ENCODE assay signal across 8 mouse cellular contexts in genomic region chr7:99858813-99859585, GRCm38 (mm10). TPM values are rescaled to one million over a fixed set of nuclear protein-coding genes. Genes with fewer than 3 reads are reported as not detected.
A peak's percentile ranks its signal among the peaks of the same experiment; 100 is the strongest.
DNase-seq lines count a peak whose midpoint lies in the region; ATAC-seq lines count a peak whose summit lies in the region.

TSS of gene Xrra1 (plus strand) at chr7:99859116.

- peak; percentile 97 for ATAC-seq in erythroblast, adult 5-6 weeks (replicated peaks; ENCODE audit: low FRiP score, poor library complexity, severe bottlenecking)
- ATAC-seq in kidney, embryonic 15.5 days (replicated peaks; ENCODE audit: low FRiP score) = peak; percentile 99
- peak; percentile 99 for ATAC-seq in monocyte, adult 5-6 weeks (replicated peaks; ENCODE audit: insufficient number of reproducible peaks, low FRiP score, low TSS enrichment, poor library complexity, severe bottlenecking)

- H3K4me1 ChIP-seq in heart, embryonic 10.5 days = peaks cover 28% of the 10 kb centered on the region
- peaks cover 15% of the 10 kb centered on the region for H3K4me1 ChIP-seq in kidney, embryonic 15.5 days

- under 1% methylated on average over 42 of the region's 42 CpGs for WGBS in heart, embryonic 10.5 days
- WGBS in kidney, embryonic 15.5 days = under 1% methylated on average over 42 of the region's 42 CpGs

- H3K27ac ChIP-seq in heart, embryonic 10.5 days = peak within 1 kb of the TSS; percentile 95
- H3K27ac ChIP-seq in kidney, embryonic 15.5 days = peak within 1 kb of the TSS; percentile 79

- H3K9me3 ChIP-seq in heart, embryonic 10.5 days = no peaks in the 10 kb centered on the region
- H3K9me3 ChIP-seq in kidney, embryonic 15.5 days (replicated peaks) = no peaks in the 10 kb centered on the region

- peak within 1 kb of the TSS; percentile 90 for H3K9ac ChIP-seq in kidney, embryonic 15.5 days

- H3K4me2 ChIP-seq in kidney, embryonic 15.5 days = peak within 1 kb of the TSS; percentile 68

- peaks cover 27% of the 10 kb centered on the region for H3K36me3 ChIP-seq in heart, embryonic 10.5 days
- peaks cover 24% of the 10 kb centered on the region for H3K36me3 ChIP-seq in kidney, embryonic 15.5 days

- peak; percentile 91 to 93 for DNase-seq in B cell, adult 2 months
- DNase-seq in brain, adult 2 months (ENCODE audit: low read depth, low spot score) = peak; percentile 100
- peak; percentile 100 for DNase-seq in heart, embryonic 10.5 days (ENCODE audit: low spot score)
- peak; percentile 97 for DNase-seq in liver
- DNase-seq in spleen, postnatal 4 days (ENCODE audit: low spot score in 2 of 2) = peak; percentile 94 to 95

- peak within 1 kb of the TSS; percentile 85 for H3K4me3 ChIP-seq in heart, embryonic 10.5 days
- peak within 1 kb of the TSS; percentile 88 for H3K4me3 ChIP-seq in kidney, embryonic 15.5 days (replicated peaks)

- H3K27me3 ChIP-seq in heart, embryonic 10.5 days (ENCODE audit: insufficient read depth, poor library complexity, severe bottlenecking) = no peaks in the 10 kb centered on the region
- H3K27me3 ChIP-seq in kidney, embryonic 15.5 days = no peaks in the 10 kb centered on the region

RNA-seq across cellular contexts. Expression of gene Xrra1, which starts in this region (rescaled TPM):
- not detected in 2 replicates for total RNA-seq in erythroblast, adult 5-6 weeks (2015; ENCODE audit: low replicate concordance)
- total RNA-seq in erythroblast, adult 5-6 weeks (2017; ENCODE audit: low replicate concordance) = not detected in 2 replicates
- 0.24 and 0.31 TPM in 2 replicates for polyA plus RNA-seq in heart, embryonic 10.5 days (2016; fragmentation: Nextera tagmentation; extraction: Ambion mirVana)
- polyA plus RNA-seq in kidney, embryonic 15.5 days (2015; fragmentation: Nextera tagmentation; extraction: Ambion mirVana) = 0.21 and 0.42 TPM in 2 replicates
- total RNA-seq in monocyte, adult 5-6 weeks (2017) = 0.21 to 0.86 TPM in 2 of 3 replicates, not detected in the other

Comparison
In these comparisons a context has a peak if more than half of its experiments do, and no peak if none do; other contexts are left out.
1. Peak in every context shown above with its lines: DNase-seq, ATAC-seq, H3K4me3 ChIP-seq and H3K27ac ChIP-seq.
2. Peak in ATAC-seq in erythroblast, adult 5-6 weeks; RNA of the gene not detected or under 1 TPM.
3. Peak in DNase-seq, H3K4me3 ChIP-seq and H3K27ac ChIP-seq in heart, embryonic 10.5 days; RNA of the gene not detected or under 1 TPM.
4. Peak in ATAC-seq, H3K4me3 ChIP-seq, H3K27ac ChIP-seq, H3K9ac ChIP-seq and H3K4me2 ChIP-seq in kidney, embryonic 15.5 days; RNA of the gene not detected or under 1 TPM.
5. Peak in ATAC-seq in monocyte, adult 5-6 weeks; RNA of the gene not detected or under 1 TPM.